Mouse (Mus musculus) brain, adult 2 months (tissue): ENCODE measurements around the gene Kirrel3.
A peak's percentile ranks its signal among the peaks of the same experiment; 100 is the strongest.

ENCODE experiments used
- DNase-seq: peaks from one replicate; pipeline ENCODE4 v3.0.0; 2011; ENCODE audit warnings: low read depth, low spot score

Gene Kirrel3

DNA sequence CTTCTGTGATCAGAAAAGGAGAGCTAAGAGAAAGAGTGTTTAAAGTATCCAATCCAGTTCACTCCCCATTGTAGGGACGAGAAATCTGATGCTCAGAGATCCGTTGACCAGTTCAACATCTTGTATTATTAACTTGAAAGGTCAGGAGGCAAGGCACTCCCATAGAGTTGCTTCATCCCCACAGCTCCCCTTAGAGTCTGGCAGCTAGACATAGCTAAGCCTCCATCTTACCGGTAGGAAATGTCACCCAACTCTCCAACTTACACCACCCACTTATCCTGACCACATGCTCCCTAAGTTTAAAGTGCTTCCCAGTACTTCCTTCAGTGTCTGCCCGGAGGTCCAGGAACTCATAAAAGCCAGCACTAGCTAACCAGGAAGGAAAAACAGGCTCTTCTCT, 202.7 kb downstream of the Kirrel3 start:
- no peak for DNase-seq

DNA sequence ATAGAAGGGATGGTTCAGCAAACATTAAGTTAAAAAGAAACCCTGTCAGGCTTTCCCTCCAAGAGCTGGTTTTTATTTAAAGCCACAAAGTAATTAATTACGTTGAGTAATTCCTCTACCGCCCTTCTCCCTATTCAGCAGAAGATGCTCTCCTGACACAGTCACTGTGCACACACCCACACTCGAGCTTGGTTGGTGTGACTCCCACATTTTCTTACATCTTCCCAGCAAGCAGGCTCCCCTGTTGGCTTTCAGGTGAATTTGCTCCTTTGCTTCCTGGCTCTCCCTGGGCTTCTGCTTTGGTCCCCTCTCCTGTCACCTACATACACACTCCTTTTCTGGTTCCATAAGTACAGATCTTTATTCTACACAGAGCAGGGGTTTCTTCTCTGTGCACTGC, 203.7 kb downstream of the Kirrel3 start:
- DNase-seq, result peak; percentile 80

GRCm38 (mm10) chr9:34695646-34696045, 210.0 kb downstream of the Kirrel3 start:
- peak; percentile 52 for DNase-seq

DNA sequence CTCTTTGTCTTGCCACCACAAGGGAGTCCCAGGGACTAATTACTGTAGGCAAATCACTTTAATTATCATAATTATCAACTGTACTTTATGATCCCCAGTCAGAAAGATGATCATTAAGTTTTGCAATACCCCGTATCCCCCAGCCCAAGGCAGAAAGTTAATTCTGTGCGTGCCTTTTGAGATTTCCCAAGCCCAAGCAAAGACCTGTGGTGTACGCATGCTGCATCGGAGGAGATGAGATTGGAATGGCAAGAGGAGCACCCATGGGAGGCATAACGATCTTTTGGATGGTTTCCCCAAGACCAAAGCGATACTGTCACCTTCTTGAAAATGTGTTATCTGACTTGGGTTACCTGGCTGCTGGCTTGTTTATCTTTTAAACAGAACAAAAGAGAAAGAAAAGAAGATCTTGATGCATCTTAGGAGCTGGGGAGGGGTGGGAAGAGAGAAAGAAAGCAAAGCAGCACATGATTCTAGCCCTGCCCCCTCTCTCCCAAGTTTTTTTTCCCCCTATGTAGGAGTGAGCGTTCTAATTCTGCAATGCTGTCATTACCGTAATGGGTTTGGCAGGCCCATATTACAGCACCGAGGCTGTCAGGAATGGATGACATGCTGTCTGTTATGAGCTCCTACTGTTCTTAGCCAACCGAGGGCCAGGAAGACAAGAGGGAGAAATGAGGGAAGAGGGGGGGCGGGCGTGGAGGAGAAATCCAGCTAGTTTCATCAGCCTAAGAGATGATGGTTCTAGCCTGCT, 218.0 kb downstream of the Kirrel3 start:
- DNase-seq, result peak; percentile 70

DNA sequence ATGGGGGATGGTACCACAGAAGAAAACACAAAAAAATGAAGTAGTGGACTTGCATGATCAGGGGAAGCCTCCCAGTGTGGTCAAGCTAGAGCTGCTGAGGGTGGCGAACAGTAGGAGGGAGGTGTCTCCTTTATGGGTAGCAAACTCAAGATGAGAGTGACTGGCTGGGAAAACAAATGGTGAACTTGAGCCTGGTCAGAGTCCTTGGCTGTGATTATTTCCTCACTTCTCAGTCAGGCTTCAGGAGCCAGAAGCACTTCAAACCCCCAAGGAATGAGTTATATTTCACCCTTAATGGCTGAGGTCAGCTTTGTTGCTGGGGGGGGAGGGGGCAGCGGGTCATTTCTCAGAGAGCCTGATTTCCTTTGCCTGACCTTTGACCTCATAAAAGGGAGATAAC, 218.7 kb downstream of the Kirrel3 start:
- no peak for DNase-seq

GRCm38 (mm10) chr9:34706350-34706873, 220.7 kb downstream of the Kirrel3 start:
- no peak for DNase-seq

GRCm38 (mm10) chr9:34708691-34709090, 223.0 kb downstream of the Kirrel3 start:
- DNase-seq, result peak; percentile 73

DNA sequence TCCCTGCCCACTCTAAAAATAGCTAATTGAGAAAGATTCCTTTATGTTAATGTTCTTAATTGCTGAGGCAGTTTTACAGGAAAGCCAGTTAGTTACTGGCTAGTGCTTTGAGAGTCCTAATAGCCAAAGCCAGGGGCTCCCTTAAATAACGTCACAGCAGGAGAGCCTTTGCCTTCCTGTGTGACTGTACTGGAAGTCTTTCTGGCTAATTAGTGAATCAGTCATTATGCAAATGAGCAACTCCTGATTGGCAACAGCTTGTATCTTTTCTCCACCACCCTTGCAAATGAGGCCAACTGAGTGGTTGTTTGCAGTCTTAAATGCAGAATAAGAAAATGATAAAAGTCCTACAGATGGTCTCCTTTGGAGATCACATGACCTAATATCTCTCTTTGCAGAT, 226.3 kb downstream of the Kirrel3 start:
- peak; percentile 65 for DNase-seq

GRCm38 (mm10) chr9:34712996-34713395, 227.3 kb downstream of the Kirrel3 start:
- DNase-seq, result no peak

GRCm38 (mm10) chr9:34713462-34713926, 227.8 kb downstream of the Kirrel3 start:
- peak; percentile 83 for DNase-seq

GRCm38 (mm10) chr9:34714996-34715619, 229.4 kb downstream of the Kirrel3 start:
- no peak for DNase-seq

- peak; percentile 81 for DNase-seq
Observed at GRCm38 (mm10) chr9:34716476-34716875, 230.8 kb downstream of the Kirrel3 start.

DNA sequence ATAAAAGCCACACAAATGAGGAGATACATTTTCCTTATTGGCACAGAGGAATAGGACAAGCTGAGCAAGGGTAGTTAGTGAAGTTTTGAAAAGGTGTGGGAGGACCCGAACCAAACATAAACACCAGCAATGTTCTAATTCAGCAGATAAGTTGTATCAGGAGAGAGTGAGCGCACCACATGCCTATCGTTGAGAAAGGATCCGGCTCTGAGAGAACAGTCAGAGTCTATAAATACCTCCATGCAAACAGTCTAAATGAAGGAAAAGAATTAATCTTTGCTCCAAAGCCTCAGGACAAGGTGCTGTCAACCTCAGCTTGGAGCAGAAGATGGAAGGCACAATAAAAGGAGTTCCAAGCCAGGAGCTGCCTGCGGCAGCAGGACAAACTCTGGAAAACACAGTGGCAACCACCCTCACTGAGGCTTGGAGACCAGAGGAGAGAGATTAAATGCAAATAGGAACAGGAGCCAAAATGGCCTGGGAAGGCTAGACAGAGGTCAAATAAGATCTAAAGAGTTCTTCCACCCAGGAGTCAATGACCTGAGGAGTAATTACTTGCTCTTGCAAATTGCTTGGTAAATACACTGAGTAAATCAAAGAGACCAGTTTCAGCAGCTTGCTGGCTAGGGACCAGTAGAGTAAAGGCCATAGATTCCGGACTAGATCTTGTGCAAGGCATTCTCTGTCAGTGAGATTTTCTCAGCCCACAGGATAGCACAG, 235.9 kb downstream of the Kirrel3 start:
- no peak for DNase-seq

DNA sequence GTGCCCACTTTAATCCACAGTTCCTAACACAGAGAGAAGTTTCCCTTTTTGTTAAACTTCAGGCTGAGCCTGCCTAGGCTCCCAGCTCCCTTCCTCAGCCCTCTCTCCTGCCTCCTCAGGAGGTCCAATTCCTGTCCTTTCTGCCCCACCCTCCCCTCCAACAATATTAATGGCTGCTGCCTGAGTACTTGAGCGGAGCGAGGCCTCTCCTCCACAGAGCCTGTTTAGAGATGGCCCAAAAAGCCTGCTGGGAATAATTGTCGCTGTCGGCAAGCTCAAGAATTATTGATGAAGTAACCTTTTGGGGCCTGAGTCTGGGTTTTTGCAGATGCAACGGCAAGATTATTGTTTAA, 236.5 kb downstream of the Kirrel3 start:
- no peak for DNase-seq

DNA sequence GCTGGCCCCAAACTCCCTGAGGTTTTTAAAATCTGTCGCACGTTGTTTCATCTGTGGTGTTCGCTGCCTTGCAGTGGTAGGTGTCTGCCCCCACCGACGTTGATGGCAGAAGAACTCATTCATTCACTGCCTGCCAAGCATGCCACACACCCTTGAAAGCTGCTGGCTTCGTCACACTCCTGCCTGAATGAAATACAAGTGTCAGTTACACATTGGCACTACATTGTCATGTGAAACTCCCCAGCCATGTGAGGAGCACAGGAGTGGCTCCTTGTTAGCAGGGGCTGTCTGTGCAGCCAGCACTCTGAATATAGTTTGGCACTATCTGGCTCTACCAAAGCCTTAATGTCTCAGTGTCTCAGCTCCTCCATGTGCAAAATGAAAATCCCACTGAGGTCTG, 246.8 kb downstream of the Kirrel3 start:
- peak; percentile 51 for DNase-seq

- DNase-seq, result peak; percentile 79
Observed at GRCm38 (mm10) chr9:34733579-34733978, 247.9 kb downstream of the Kirrel3 start.

GRCm38 (mm10) chr9:34734991-34735390, 249.3 kb downstream of the Kirrel3 start:
- no peak for DNase-seq

- DNase-seq, result peak; percentile 42
Observed at GRCm38 (mm10) chr9:34739431-34739830, 253.7 kb downstream of the Kirrel3 start.

DNA sequence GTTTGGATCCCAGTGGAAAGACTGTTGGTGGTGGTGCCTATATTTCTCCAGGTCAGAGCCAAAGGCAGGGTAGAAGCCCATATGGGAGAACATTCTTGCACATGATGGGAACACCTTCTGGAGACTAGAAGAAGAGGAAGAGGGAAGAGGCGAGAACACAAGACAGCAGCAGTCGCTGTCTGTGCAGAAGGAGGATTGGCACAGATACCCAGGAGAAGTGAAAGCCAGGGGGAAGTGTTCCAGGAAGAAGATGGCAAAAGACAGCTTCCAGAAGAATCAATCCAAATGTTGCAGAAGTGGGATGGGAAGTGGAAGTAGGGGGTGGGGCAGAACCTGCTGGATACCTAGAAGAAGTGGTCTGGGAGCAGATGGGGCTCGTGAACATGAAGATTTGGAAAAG, 255.1 kb downstream of the Kirrel3 start:
- peak; percentile 65 for DNase-seq

DNA sequence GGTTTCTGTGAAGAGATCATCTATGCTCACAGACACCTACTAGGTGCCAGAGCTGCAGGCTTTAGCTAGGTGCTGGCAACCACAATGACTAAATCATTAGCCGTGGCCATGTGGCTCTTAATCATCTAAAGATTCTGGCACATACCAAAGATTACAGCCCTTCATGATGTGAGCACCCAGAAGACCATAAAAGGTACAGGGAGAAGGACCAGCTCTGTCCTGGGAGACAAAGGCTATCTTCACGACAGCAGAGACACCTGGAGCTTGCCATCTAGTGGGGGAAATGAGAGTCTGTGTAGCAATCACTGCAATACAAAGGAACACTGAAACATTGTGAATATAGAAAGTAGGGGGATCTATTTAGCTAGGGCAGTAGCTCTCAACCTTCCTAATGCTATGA, 262.3 kb downstream of the Kirrel3 start:
- DNase-seq, result peak; percentile 66

DNA sequence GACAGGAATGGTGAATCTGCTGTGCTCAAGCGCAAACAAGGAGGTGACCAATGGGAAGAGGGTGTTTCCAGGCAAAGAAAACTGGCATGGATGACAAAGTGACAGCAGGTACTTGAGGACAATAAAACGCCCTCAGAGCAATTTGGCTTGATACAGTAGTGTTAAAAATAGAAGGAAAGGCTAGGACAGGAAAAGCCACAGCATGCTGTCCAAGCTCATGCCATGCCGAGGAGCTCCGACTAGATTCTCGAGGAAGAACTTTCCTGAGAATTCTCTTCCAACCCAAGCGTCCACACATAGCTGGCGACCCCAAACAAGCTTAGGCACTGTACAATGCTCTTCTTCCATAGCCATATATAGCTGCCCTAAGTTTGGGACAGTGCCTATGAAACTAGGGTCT, 263.5 kb downstream of the Kirrel3 start:
- peak; percentile 97 for DNase-seq

DNA sequence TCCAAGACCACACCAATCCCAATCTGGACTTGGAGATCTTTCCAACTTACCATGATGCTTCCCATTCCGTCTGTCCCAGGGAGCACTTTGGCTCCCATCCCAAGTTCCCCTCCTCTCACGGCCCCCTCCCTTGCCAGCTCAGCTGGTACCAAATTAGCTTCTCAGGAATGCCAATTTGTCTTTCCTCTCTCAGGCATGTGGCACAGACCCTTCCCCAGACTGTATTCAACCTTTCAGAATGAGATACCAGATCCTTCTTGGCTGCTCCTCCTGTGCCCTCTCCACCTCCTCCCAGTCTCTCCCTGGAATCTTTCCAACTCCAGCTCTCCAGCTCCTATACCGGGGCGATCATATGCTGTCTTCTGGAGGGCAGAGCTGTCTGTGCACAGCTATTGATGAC, 264.2 kb downstream of the Kirrel3 start:
- DNase-seq, result peak; percentile 78
